Mouse (Mus musculus) embryonic facial prominence, embryonic 15.5 days (tissue): ENCODE measurements around the gene Mxi1. TPM values are rescaled to one million over a fixed set of nuclear protein-coding genes. Genes with fewer than 3 reads are reported as not detected.

ENCODE experiments used
- ATAC-seq: fragments of 200-750 bp; cut with Nextera tagmentation; 2 replicates; pipeline ENCODE4 v1.8.0; 2017; ENCODE audit warnings: low read depth, moderate TSS enrichment; ENCODE audit not compliant: insufficient number of reproducible peaks, low FRiP score, low TSS enrichment
- H3K27ac ChIP-seq: fragments of 300-500 bp; sonication (generic); replicated peaks from 2 replicates; pipeline ENCODE4 v1.5.1; 2015; ENCODE audit warnings: mild to moderate bottlenecking, inconsistent platforms
- H3K27me3 ChIP-seq: fragments of 300-500 bp; sonication (generic); 2 replicates; pipeline ENCODE4 v1.6.1; 2015; ENCODE audit warnings: inconsistent platforms
- H3K36me3 ChIP-seq: fragments of 300-500 bp; sonication (generic); 2 replicates; pipeline ENCODE4 v1.6.1; 2015; ENCODE audit warnings: mild to moderate bottlenecking, inconsistent platforms
- H3K4me1 ChIP-seq: fragments of 300-500 bp; sonication (generic); 2 replicates; pipeline ENCODE4 v1.6.1; 2015; ENCODE audit warnings: inconsistent platforms
- H3K4me2 ChIP-seq: fragments of 300-500 bp; sonication (generic); replicated peaks from 2 replicates; pipeline ENCODE4 v1.6.1; 2015; ENCODE audit warnings: mild to moderate bottlenecking, inconsistent platforms
- H3K4me3 ChIP-seq: fragments of 300-500 bp; sonication (generic); replicated peaks from 2 replicates; pipeline ENCODE4 v1.5.1; 2015; ENCODE audit warnings: mild to moderate bottlenecking, inconsistent platforms
- H3K9ac ChIP-seq: fragments of 300-500 bp; sonication (generic); 2 replicates; pipeline ENCODE4 v1.6.1; 2015; ENCODE audit warnings: inconsistent platforms
- H3K9me3 ChIP-seq: fragments of 300-500 bp; sonication (generic); replicated peaks from 2 replicates; pipeline ENCODE4 v1.6.1; 2016; ENCODE audit warnings: inconsistent platforms
- WGBS: fragments of 180-500 bp; shearing (Covaris S2); methylation state at CpG from one replicate; pipeline ENCODE4 v1.1.7; 2015; 5-methylcytosine and 5-hydroxymethylcytosine counted together
- polyA plus RNA-seq: library from polyadenylated mRNA; unstranded; fragments of >200 nt; fragmentation: Nextera tagmentation; extraction: Ambion mirVana; gene quantifications from 2 replicates; pipeline ENCODE4 v1.2.1, GENCODE M21; 2015

The Mxi1 gene
- polyA plus RNA-seq, 1 experiment from 2014 or later, result 47.9 TPM

DNA sequence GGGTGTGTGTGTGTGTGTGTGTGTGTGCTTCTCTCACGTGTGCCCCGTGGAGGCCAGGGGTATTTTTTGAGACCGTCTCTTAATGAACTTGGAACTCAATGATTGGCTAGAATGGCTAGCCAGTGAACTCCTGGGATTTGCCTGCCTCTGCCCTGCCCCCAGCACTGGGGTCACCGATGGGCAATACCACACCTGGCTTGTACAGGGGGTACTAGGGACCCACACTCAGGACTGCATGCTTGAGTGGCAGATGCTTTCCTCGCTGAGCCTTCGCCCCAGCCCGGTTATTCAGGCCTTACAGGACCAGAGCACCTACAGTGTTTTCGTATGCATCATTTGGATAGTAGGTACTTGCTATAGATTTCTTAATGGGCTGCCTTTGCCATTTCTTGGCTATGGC lies 5.8 kb downstream of the Mxi1 start:
- Histone ChIP-seq H3K4me2 (no peak overlapping the region), H3K4me1 (peaks cover 29% of the 10 kb centered on the region), H3K27ac (no peak overlapping the region), H3K9me3 (no peaks in the 10 kb centered on the region), H3K4me3 (no peak overlapping the region), H3K27me3 (no peaks in the 10 kb centered on the region), H3K36me3 (no peaks in the 10 kb centered on the region), H3K9ac (no peak overlapping the region)
- ATAC-seq, result no peak
- WGBS, result 81% methylated on average over 8 of the region's 8 CpGs

DNA sequence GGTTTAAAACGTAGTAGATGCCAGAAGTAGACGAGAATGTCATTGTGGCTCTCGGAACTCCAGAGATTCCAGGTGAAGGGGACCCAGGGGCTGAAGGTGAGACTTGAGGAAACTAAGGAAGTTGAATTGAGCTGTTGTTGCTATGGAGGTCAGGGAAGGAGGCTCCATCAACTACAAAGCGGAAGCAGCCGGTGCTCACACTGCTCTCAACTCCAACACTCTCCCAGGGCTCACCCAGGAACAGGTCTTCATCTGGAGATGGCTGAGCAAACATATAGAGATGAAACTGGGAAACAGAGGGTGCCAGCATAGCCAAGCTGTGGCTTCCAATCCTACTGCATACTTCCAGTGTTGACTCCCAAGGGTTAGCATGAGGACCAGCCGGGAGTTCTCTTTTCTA lies 6.6 kb downstream of the Mxi1 start:
- Histone ChIP-seq H3K4me1 (peaks cover 29% of the 10 kb centered on the region), H3K27ac (no peak overlapping the region), H3K9ac (no peak overlapping the region), H3K27me3 (no peaks in the 10 kb centered on the region), H3K36me3 (no peaks in the 10 kb centered on the region), H3K9me3 (no peaks in the 10 kb centered on the region), H3K4me2 (no peak overlapping the region), H3K4me3 (no peak overlapping the region)
- WGBS, result 88% methylated on average over 6 of the region's 6 CpGs
- ATAC-seq, result no peak

DNA sequence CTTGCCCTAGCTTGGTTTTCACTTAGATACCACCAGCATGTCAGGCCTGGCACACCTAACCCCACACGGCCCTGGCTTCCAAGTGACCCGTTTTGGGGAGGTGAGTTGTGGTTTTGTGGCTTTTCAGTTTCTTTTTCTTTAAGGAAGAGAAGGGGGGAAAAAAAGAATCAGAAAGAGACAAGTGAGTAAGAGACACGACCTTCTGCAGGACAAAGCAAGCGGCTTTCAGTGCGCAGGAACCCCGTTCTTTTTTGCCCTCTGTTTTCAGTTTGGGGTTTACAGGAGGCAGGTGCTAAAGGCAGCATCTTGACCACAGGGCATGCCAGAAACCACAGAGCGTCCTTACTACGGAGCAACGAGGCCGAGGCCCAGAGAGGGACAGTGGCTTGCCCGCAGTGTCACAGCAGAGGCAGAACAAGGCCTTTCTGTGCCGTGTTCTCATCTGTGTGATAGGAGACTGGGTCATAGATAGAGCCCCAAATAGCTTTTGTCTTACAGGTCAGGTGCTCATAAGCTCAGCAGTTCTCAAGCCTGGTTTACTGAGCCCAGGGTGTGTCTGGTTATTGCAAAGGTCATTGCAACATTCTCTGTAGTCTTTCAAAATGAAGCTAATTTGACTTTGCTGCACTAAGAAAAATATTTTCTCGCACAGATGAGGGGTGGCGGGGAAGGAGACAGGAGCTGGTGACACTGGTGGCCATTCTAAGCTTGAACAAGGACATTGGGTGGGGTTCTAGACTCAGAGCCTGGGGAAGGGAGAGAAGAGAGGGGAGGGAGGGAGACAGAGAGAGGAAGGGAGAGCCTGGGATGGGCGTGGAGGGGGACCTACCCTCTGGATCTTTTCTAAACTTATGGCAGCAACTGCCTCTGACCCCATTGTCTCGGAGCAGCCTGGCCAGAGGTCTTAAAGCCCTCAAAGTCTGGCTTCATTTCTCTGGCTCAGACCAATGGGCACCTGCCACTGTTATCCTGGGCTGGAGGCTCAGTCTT lies 8.1 kb downstream of the Mxi1 start:
- Histone ChIP-seq H3K27me3 (no peaks in the 10 kb centered on the region), H3K4me2 (no peak overlapping the region), H3K27ac (peak overlapping the region; percentile 49), H3K4me1 (peaks cover 29% of the 10 kb centered on the region), H3K36me3 (no peaks in the 10 kb centered on the region), H3K9me3 (no peaks in the 10 kb centered on the region), H3K4me3 (no peak overlapping the region), H3K9ac (no peak overlapping the region)
- 70% methylated on average over 16 of the region's 16 CpGs for WGBS
- ATAC-seq, result no peak

DNA sequence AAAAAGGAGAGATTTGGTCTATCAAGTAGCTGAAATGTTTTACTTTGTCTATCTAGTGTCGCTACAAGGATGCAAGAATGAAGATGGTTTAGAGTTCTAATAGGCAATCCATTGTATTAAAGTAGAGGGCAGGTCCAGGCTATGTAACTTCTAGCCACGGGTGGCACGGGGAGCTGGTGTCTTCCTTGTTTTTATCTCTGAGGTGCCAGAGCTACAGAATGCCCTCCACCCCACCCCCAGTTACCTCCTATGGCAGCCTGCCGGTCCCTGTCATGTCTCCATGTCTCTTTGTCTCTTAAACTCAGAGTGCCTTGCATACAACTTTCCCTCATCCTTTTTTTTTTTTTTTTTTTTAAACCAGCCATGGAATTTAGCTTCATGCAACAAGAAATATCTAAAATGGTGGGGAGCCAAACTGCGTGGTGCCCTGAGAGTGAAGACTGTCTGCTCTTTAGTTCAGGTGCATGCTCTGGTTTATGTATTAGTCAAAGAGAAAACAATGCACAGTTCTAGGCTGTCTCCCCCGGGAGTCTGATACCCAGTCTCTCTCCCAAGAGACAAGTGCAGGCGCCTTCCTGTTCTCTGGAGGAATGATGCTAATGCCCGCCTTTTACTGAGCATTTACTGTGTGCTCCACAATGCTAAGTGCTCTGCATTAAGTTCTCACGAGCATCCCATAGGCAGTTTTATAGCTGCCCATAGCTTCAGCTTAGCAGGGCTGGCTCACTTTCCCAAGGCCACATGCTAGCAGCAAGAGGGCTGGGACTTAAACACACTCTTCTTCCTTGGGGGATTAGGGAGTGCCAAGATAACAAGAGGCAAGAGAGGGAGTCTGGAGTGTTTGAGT lies 10.2 kb downstream of the Mxi1 start:
- no peaks in the 10 kb centered on the region for H3K36me3 ChIP-seq
- no peak overlapping the region for H3K4me3 ChIP-seq
- H3K4me2 ChIP-seq, result no peak overlapping the region
- peaks cover 32% of the 10 kb centered on the region for H3K4me1 ChIP-seq
- H3K9me3 ChIP-seq, result no peaks in the 10 kb centered on the region
- no peak for ATAC-seq
- WGBS, result 72% methylated on average over 9 of the region's 9 CpGs
- no peak overlapping the region for H3K9ac ChIP-seq
- H3K27ac ChIP-seq, result peak overlapping the region; percentile 22; the same call in 1 of the 2 replicates
- H3K27me3 ChIP-seq, result no peaks in the 10 kb centered on the region

DNA sequence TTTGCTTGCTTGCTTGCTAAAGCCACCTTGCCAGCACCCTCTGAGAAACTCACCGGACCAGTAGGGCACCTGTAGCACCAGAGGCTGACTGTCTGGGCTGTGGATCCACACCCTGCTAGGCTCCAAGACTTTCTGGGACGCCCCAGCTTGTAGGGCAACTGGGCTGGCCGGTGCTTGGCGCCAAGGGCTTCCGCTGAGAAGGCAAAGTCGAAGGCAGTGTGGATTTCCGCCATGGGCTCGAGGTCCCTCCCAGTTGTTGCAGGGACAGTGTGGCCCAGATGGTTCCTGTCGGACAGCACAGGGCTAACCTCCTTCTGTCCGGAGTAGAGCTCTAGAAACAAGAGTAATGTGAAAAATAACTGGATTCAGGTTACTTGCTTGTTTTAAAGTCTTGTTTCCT lies 11.0 kb downstream of the Mxi1 start:
- H3K27ac ChIP-seq, result 0 out of 2 replicates have a peak overlapping the region, but pooled peaks have one; percentile 5
- no peak overlapping the region for H3K4me3 ChIP-seq
- H3K4me2 ChIP-seq, result no peak overlapping the region
- no peaks in the 10 kb centered on the region for H3K9me3 ChIP-seq
- H3K4me1 ChIP-seq, result peaks cover 35% of the 10 kb centered on the region
- H3K9ac ChIP-seq, result no peak overlapping the region
- H3K27me3 ChIP-seq, result no peaks in the 10 kb centered on the region
- no peaks in the 10 kb centered on the region for H3K36me3 ChIP-seq
- no peak for ATAC-seq
- WGBS, result 66% methylated on average over 10 of the region's 10 CpGs

DNA sequence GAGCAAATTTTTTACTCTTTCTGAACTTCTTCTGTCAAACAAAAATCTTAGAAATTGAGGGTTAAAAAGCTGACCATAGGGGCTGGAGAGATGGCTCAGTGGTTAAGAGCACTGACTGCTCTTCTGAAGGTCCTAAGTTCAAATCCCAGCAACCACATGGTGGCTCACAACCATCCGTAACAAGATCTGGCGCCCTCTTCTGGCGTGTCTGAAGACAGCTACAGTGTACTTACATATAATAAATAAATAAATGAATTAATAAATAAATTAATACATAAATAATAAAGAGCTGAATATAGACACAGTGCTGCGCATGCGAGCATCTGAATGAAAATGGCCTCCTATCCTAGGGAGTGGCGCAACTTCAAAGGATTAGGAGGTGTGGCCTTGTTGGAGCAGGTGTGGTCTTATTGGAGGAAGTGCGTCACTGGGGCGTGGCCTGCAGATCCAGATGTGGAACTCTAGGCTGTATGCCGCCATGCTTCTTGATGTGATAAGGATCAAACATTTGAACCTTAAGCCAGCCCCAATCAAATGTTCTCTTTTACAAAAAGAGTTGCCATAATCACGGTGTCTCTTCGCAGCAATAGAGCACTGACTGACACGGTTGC lies 12.2 kb downstream of the Mxi1 start:
- H3K36me3 ChIP-seq, result no peaks in the 10 kb centered on the region
- H3K4me3 ChIP-seq, result no peak overlapping the region
- ATAC-seq, result no peak
- 90% methylated on average over 12 of the region's 12 CpGs for whole genome bisulfite sequencing
- H3K27ac ChIP-seq, result no peak overlapping the region
- no peaks in the 10 kb centered on the region for H3K9me3 ChIP-seq
- H3K27me3 ChIP-seq, result no peaks in the 10 kb centered on the region
- peaks cover 34% of the 10 kb centered on the region for H3K4me1 ChIP-seq
- H3K4me2 ChIP-seq, result no peak overlapping the region
- no peak overlapping the region for H3K9ac ChIP-seq

DNA sequence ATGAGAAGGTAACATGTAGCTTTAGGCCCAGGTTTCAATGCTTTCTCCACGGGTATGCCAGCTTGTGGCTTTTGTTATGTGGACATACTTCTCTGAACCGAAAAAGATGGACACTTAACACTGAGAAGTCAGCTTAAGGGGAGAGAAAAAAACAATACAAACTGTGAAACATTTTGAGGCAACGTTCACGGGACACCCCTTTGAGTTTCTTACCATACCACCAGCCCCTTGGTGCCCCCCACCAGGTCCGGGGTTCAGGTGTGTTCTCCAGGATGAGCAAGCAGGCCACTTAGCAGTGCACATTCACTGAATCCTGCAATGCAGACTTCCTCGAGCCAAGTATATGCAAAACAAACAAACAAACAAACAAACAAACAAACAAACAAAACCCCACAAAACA lies 14.5 kb downstream of the Mxi1 start:
- Histone ChIP-seq H3K36me3 (no peaks in the 10 kb centered on the region), H3K27ac (no peak overlapping the region), H3K9me3 (no peaks in the 10 kb centered on the region), H3K27me3 (no peaks in the 10 kb centered on the region), H3K4me2 (peak overlapping the region; percentile 63; the same call in 1 of the 2 replicates), H3K4me1 (peaks cover 28% of the 10 kb centered on the region), H3K4me3 (no peak overlapping the region), H3K9ac (0 out of 2 replicates have a peak overlapping the region, but pooled peaks have one; percentile 37)
- ATAC-seq, result no peak
- 41% methylated on average over 6 of the region's 6 CpGs for WGBS

DNA sequence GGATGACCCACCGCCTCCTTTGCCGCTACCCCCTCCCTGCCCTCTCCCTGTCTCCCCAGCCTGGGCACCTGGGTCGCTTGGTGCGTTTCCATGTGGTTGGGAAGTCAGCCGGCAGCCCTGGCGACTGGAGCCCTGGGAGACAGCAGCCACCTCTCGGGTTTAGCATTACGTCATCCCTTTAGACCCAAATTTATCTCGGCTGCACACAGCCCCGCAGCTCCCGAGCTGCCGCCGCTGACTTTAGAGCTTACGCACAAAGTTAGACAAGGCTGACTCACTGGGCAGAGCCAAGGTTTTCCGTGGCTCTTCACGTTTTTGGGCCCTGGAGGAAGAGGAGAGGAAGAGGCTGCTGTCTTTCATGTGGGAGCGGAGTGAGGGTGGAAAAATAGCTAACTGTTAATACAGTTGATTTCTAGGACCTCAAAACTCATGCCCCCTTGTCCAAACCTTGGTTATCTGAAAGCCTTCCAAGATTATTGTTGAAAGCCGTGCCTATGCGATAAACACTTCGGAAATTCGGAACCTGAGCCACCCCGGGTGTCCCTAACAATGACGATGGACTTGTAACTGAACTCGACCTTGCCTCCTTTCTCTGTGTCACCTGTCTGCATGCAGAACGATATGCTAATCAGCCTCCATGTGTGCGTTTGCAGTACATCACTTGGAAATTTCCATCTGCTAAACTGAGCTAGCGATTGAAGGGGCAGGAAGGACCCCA lies 15.4 kb downstream of the Mxi1 start:
- Histone ChIP-seq H3K9ac (peak overlapping the region; percentile 37; the same call in 1 of the 2 replicates), H3K27ac (peak overlapping the region; percentile 44; the same call in 1 of the 2 replicates), H3K36me3 (no peaks in the 10 kb centered on the region), H3K4me3 (peak overlapping the region; percentile 42), H3K4me1 (peaks cover 33% of the 10 kb centered on the region), H3K27me3 (no peaks in the 10 kb centered on the region), H3K9me3 (no peaks in the 10 kb centered on the region), H3K4me2 (peak overlapping the region; percentile 63)
- 12% methylated on average over 27 of the region's 27 CpGs for WGBS
- ATAC-seq, result 0 out of 2 replicates have a peak, but pooled peaks have one; percentile 12

DNA sequence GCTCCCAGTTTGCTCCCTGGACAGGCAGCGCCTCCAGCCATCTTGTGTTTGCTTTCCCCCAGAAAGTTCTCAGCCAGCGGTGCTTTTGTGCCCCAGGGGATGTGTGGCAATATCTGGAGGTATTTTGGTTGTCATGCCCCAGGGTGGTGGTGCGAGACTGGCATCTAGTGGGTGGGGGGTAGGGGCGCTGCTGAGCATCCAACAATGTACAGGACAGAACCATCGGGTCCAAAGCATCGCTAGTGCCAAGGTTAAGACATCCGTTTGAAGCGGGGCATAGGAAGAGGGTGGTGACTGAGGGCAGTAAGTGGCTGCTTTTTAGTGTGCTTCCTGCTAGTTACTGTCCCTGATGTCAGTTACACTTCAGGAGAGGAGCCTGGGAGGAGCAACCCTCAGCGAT lies 17.8 kb downstream of the Mxi1 start:
- ATAC-seq, result no peak
- WGBS, result 64% methylated on average over 9 of the region's 9 CpGs

DNA sequence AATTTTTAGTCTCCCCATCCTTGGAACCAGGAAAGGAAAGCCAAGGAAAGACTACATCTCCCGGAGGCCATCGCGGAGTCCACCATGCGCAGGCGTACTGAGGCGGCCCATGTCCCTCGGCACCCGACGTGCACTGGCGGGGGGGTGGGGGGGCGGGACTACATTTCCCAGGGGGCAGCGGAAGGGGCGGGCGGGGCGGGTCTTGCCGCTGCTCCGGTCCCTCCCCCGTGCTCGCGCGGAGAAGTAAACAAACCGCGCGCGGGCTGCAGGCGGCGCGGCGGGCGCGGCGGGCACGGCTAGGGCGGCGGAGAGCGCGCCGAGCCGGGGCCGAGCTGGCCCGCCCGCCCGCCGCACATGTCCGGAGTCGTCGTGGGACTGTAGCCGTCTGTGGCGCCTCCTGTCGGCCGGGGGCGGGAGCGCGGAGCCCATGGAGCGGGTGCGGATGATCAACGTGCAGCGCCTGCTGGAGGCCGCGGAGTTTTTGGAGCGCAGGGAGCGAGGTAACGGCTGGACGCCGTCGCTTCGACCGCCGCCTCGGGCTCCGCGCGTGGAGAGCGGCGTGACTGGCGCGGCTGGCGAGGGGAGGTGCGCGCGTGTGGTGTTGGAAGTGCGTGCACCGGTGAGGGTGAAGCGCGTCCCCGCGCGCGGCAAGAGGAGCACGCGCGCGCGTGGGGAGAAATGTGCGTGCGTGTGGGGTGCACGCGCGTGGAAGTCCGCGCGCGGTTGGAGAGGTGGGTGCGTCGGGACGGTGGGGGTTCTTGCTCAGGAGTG lies 19.1 kb downstream of the Mxi1 start:
- peak; percentile 85 for ATAC-seq

More for the DNA sequence above, 17.8 kb downstream of the Mxi1 start:
- no peaks in the 10 kb centered on the region for H3K9me3 ChIP-seq
- no peaks in the 10 kb centered on the region for H3K27me3 ChIP-seq
- no peak overlapping the region for H3K9ac ChIP-seq
- no peak overlapping the region for H3K4me2 ChIP-seq
- peaks cover 35% of the 10 kb centered on the region for H3K4me1 ChIP-seq
- H3K27ac ChIP-seq, result no peak overlapping the region
- no peak overlapping the region for H3K4me3 ChIP-seq
- H3K36me3 ChIP-seq, result peaks cover 14% of the 10 kb centered on the region

More for the DNA sequence above, 19.1 kb downstream of the Mxi1 start:
- peak overlapping the region; percentile 82 for H3K27ac ChIP-seq
- peak overlapping the region; percentile 91 for H3K4me3 ChIP-seq
- H3K4me2 ChIP-seq, result peak overlapping the region; percentile 93
- H3K9ac ChIP-seq, result peak overlapping the region; percentile 71
- peaks cover 33% of the 10 kb centered on the region for H3K4me1 ChIP-seq
- H3K27me3 ChIP-seq, result no peaks in the 10 kb centered on the region
- no peaks in the 10 kb centered on the region for H3K9me3 ChIP-seq
- under 1% methylated on average over 90 of the region's 106 CpGs for WGBS
- peaks cover 14% of the 10 kb centered on the region for H3K36me3 ChIP-seq
